Comparison of ENCODE assay signal across 8 mouse cellular contexts in the genomic region with DNA sequence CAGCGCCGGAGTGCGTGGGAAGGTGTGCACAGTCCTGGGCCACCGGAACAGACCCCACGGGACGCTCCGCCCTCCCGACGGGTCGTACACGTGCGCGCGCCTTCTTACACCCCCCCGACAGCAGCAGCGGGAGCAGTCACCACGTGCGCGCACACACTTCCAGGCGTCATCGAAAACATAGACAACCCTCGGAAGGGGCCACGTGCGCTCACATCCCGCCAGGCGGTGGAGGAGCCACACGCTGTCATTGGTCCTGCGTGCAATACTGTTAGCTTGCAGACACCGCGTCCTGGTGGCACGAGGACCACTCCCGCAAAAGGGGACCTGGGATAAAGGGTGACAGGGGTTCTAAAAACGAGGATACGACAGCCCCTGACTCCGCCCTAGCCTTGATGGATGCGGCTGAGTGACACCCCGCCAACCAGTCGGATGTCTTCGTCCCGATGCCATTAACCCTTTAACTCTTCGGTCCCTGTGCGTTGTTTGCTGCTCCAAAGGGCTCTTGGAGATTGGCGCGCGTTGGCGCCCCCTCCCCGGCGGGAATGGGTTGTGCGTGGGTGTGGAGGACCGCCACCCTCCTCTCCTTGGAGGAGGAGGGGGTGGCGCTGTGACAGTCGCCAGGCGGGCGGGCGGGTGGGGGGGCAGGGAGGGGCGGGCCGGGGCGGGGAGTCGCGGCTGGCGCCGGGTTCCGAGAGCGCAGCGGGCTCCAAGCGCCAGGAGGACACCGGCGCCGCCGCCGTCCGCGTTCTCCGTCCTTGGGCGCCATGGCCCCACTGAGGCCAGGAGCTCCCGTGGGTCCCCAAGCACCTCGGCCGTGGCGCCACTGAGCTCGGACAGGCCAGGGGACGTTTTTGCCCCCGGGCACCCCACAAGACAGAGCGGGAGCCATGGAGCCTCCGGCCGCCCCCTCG. TPM values are rescaled to one million over a fixed set of nuclear protein-coding genes. Genes with fewer than 3 reads are reported as not detected.
A peak's percentile ranks its signal among the peaks of the same experiment; 100 is the strongest.
DNase-seq lines count a peak whose midpoint lies in the region; ATAC-seq lines count a peak whose summit lies in the region.

A gene (plus strand): TSS at position 674 of the 911 bp plus-strand sequence.

- intact Hi-C loops in heart, postnatal 36 days (cut with DNase I), result no loop called here

- peak; percentile 90 for DNase-seq in CD4-positive helper T cell, adult 2 months (ENCODE audit: low read depth, low spot score)
- DNase-seq in heart, postnatal 36 days, result peak in 1 of 2 experiments; percentile 45
- DNase-seq in layer of hippocampus, adult 9-11 months, result peak; percentile 85
- peak; percentile 78 for DNase-seq in lung, postnatal 10 days
- DNase-seq in right cerebral cortex, postnatal 36 days (ENCODE audit: low spot score in 2 of 2), result peak; percentile 83 to 86
- no peak for DNase-seq in cerebellum, adult 9-10 months

- peak; percentile 34 for ATAC-seq in activated CD4-positive, CD25-positive, alpha-beta regulatory T cell, adult 4 months
- ATAC-seq in frontal cortex, adult (ENCODE audit: low TSS enrichment), result peak; percentile 16; the same call in 1 of the 2 replicates

RNA-seq across cellular contexts. Expression of the gene that starts here (rescaled TPM):
- polyA plus RNA-seq in activated CD4-positive, CD25-positive, alpha-beta regulatory T cell, adult 4 months (2017; shearing (Covaris generic)), result 1 to 10 TPM in 1 of 2 experiments, under 1 TPM in 1; 0.44 to 1.1 TPM
- 10 to 100 TPM; 45.9 to 52.0 TPM for total RNA-seq in heart, postnatal 36 days (2021)
